Mouse (Mus musculus): Measurements from ENCODE around the gene Ssb. TPM values are rescaled to one million over a fixed set of nuclear protein-coding genes. Genes with fewer than 3 reads are reported as not detected.
A peak's percentile ranks its signal among the peaks of the same experiment; 100 is the strongest.

Ssb gene
- polyA plus RNA-seq, 1 experiment from 2014 or later: 271 TPM

GRCm38 (mm10) chr2:69837244-69837967 is 24.0 kb upstream of the Ssb start:
- Histone ChIP-seq H3K36me3 (replicated peaks) (peaks cover 20% of the 10 kb centered on the region), H3K27me3 (replicated peaks) (no peaks in the 10 kb centered on the region), H3K4me1 (no peaks in the 10 kb centered on the region), H3K9me3 (no peaks in the 10 kb centered on the region), H3K4me3 (no peak overlapping the region), H3K27ac (no peak overlapping the region), H3K9ac (no peak overlapping the region), H3K4me2 (no peak overlapping the region)
- WGBS: 74% methylated on average over 7 of the region's 7 CpGs
- ATAC-seq (replicated peaks): no peak

GRCm38 (mm10) chr2:69837996-69838395 is 23.4 kb upstream of the Ssb start:
- no peak overlapping the region for H3K4me3 ChIP-seq
- no peak overlapping the region for H3K4me2 ChIP-seq
- H3K36me3 ChIP-seq (replicated peaks): peaks cover 18% of the 10 kb centered on the region
- no peaks in the 10 kb centered on the region for H3K4me1 ChIP-seq
- no peaks in the 10 kb centered on the region for H3K27me3 ChIP-seq (replicated peaks)
- no peak overlapping the region for H3K27ac ChIP-seq
- no peak overlapping the region for H3K9ac ChIP-seq
- 26% methylated on average over 3 of the region's 3 CpGs for WGBS
- no peaks in the 10 kb centered on the region for H3K9me3 ChIP-seq
- ATAC-seq (replicated peaks): no peak

GRCm38 (mm10) chr2:69838707-69839106 is 22.7 kb upstream of the Ssb start:
- Histone ChIP-seq H3K4me1 (no peaks in the 10 kb centered on the region), H3K9ac (no peak overlapping the region), H3K9me3 (no peaks in the 10 kb centered on the region), H3K4me3 (no peak overlapping the region), H3K27ac (no peak overlapping the region), H3K4me2 (no peak overlapping the region), H3K27me3 (replicated peaks) (no peaks in the 10 kb centered on the region), H3K36me3 (replicated peaks) (peaks cover 13% of the 10 kb centered on the region)
- ATAC-seq (replicated peaks): no peak

- Histone ChIP-seq H3K36me3 (replicated peaks) (peaks cover 5% of the 10 kb centered on the region), H3K27ac (no peak overlapping the region), H3K9me3 (no peaks in the 10 kb centered on the region), H3K9ac (no peak overlapping the region), H3K4me3 (no peak overlapping the region), H3K27me3 (replicated peaks) (no peaks in the 10 kb centered on the region), H3K4me1 (no peaks in the 10 kb centered on the region), H3K4me2 (no peak overlapping the region)
- ATAC-seq (replicated peaks): 0 out of 2 replicates have a peak, but pooled peaks have one; percentile 27
- 25% methylated on average over 6 of the region's 6 CpGs for WGBS
Measured at GRCm38 (mm10) chr2:69840261-69840660, 21.1 kb upstream of the Ssb start.

GRCm38 (mm10) chr2:69849215-69849614 is 12.1 kb upstream of the Ssb start:
- Histone ChIP-seq H3K36me3 (replicated peaks) (no peaks in the 10 kb centered on the region), H3K27ac (no peak overlapping the region), H3K9me3 (no peaks in the 10 kb centered on the region), H3K9ac (no peak overlapping the region), H3K4me1 (no peaks in the 10 kb centered on the region), H3K4me2 (no peak overlapping the region), H3K27me3 (replicated peaks) (no peaks in the 10 kb centered on the region), H3K4me3 (no peak overlapping the region)
- ATAC-seq (replicated peaks): no peak
- WGBS: 68% methylated on average over 6 of the region's 6 CpGs

GRCm38 (mm10) chr2:69851427-69852058 is 9.8 kb upstream of the Ssb start:
- ATAC-seq (replicated peaks): no peak
- Histone ChIP-seq H3K27ac (no peak overlapping the region), H3K4me1 (no peaks in the 10 kb centered on the region), H3K9ac (no peak overlapping the region), H3K27me3 (replicated peaks) (no peaks in the 10 kb centered on the region), H3K36me3 (replicated peaks) (no peaks in the 10 kb centered on the region), H3K4me3 (no peak overlapping the region), H3K9me3 (no peaks in the 10 kb centered on the region), H3K4me2 (no peak overlapping the region)
- WGBS: 49% methylated on average over 2 of the region's 2 CpGs

- Histone ChIP-seq H3K9ac (no peak overlapping the region), H3K36me3 (replicated peaks) (no peaks in the 10 kb centered on the region)
- 69% methylated on average over 8 of the region's 8 CpGs for WGBS
Measured at GRCm38 (mm10) chr2:69856392-69856791, 5.0 kb upstream of the Ssb start.

GRCm38 (mm10) chr2:69857882-69858281 is 3.5 kb upstream of the Ssb start:
- ATAC-seq (replicated peaks): no peak

More at GRCm38 (mm10) chr2:69856392-69856791, 5.0 kb upstream of the Ssb start:
- no peak for ATAC-seq (replicated peaks)
- Histone ChIP-seq H3K9me3 (no peaks in the 10 kb centered on the region), H3K4me2 (no peak overlapping the region), H3K27me3 (replicated peaks) (no peaks in the 10 kb centered on the region), H3K4me3 (no peak overlapping the region), H3K4me1 (peaks cover 5% of the 10 kb centered on the region; the same call in 1 of the 2 replicates), H3K27ac (no peak overlapping the region)

GRCm38 (mm10) chr2:69860972-69861452 is 350 bp upstream of the Ssb start:
- WGBS: 12% methylated on average over 13 of the region's 13 CpGs
- H3K4me3 ChIP-seq: peak overlapping the region; percentile 100
- peak; percentile 80 for ATAC-seq (replicated peaks)
- peak overlapping the region; percentile 100 for H3K9ac ChIP-seq
- H3K36me3 ChIP-seq (replicated peaks): peaks cover 5% of the 10 kb centered on the region; the same call in 1 of the 2 replicates
- peak overlapping the region; percentile 77 for H3K4me2 ChIP-seq
- peak overlapping the region; percentile 90 for H3K27ac ChIP-seq
- peaks cover 29% of the 10 kb centered on the region for H3K4me1 ChIP-seq
- no peaks in the 10 kb centered on the region for H3K27me3 ChIP-seq (replicated peaks)
- no peaks in the 10 kb centered on the region for H3K9me3 ChIP-seq

More at GRCm38 (mm10) chr2:69857882-69858281, 3.5 kb upstream of the Ssb start:
- Histone ChIP-seq H3K9me3 (no peaks in the 10 kb centered on the region), H3K9ac (no peak overlapping the region), H3K27ac (no peak overlapping the region), H3K4me2 (no peak overlapping the region), H3K36me3 (replicated peaks) (no peaks in the 10 kb centered on the region), H3K27me3 (replicated peaks) (no peaks in the 10 kb centered on the region), H3K4me3 (no peak overlapping the region), H3K4me1 (peaks cover 13% of the 10 kb centered on the region)
- 74% methylated on average over 1 of the region's 1 CpGs for WGBS

- ATAC-seq (replicated peaks): no peak
- peak overlapping the region; percentile 100 for H3K4me3 ChIP-seq
- H3K27ac ChIP-seq: peak overlapping the region; percentile 90; the same call in 1 of the 2 replicates
- 3% methylated on average over 13 of the region's 13 CpGs for whole genome bisulfite sequencing
- no peaks in the 10 kb centered on the region for H3K9me3 ChIP-seq
- no peaks in the 10 kb centered on the region for H3K27me3 ChIP-seq (replicated peaks)
- peaks cover 9% of the 10 kb centered on the region for H3K36me3 ChIP-seq (replicated peaks)
- peaks cover 29% of the 10 kb centered on the region for H3K4me1 ChIP-seq
- peak overlapping the region; percentile 77 for H3K4me2 ChIP-seq
- H3K9ac ChIP-seq: peak overlapping the region; percentile 100
Measured at GRCm38 (mm10) chr2:69862117-69862657, 825 bp downstream of the Ssb start.

GRCm38 (mm10) chr2:69883990-69884391 is 22.6 kb downstream of the Ssb start:
- H3K9me3 ChIP-seq: no peaks in the 10 kb centered on the region
- H3K9ac ChIP-seq: no peak overlapping the region
- no peaks in the 10 kb centered on the region for H3K27me3 ChIP-seq (replicated peaks)
- no peak overlapping the region for H3K4me2 ChIP-seq
- WGBS: 73% methylated on average over 2 of the region's 2 CpGs
- no peak overlapping the region for H3K4me3 ChIP-seq
- no peak for ATAC-seq (replicated peaks)
- H3K4me1 ChIP-seq: peaks cover 16% of the 10 kb centered on the region
- H3K27ac ChIP-seq: no peak overlapping the region
- H3K36me3 ChIP-seq (replicated peaks): no peaks in the 10 kb centered on the region

GRCm38 (mm10) chr2:69884581-69884980 is 23.2 kb downstream of the Ssb start:
- 65% methylated on average over 6 of the region's 6 CpGs for WGBS
- H3K4me3 ChIP-seq: peak overlapping the region; percentile 59

More at GRCm38 (mm10) chr2:69884581-69884980, 23.2 kb downstream of the Ssb start:
- Histone ChIP-seq H3K9me3 (no peaks in the 10 kb centered on the region), H3K27ac (no peak overlapping the region), H3K9ac (peak overlapping the region; percentile 63; the same call in 1 of the 2 replicates), H3K4me1 (peaks cover 16% of the 10 kb centered on the region), H3K27me3 (replicated peaks) (no peaks in the 10 kb centered on the region), H3K36me3 (replicated peaks) (no peaks in the 10 kb centered on the region), H3K4me2 (peak overlapping the region; percentile 75)
- no peak for ATAC-seq (replicated peaks)
